Mouse (Mus musculus) MN1 (cell line): ENCODE results near the gene Efnb3.
"Not testable (repeated sequence)": the region's sequence is repeated elsewhere in the genome, so short reads cannot be mapped to it uniquely, and the experiment has no call there.

Source experiments
- DNase-seq: peaks from one replicate; pipeline ENCODE4 v3.0.0-alpha.2; 2016; ENCODE audit warnings: low spot score

Efnb3 gene

GRCm38 (mm10) chr11:69549060-69549656, 10.8 kb downstream of the Efnb3 start, which contains the start of gene Dnah2:
TSS of gene Dnah2 (minus strand) at chr11:69549110.
- DNase-seq, result no peak

DNA sequence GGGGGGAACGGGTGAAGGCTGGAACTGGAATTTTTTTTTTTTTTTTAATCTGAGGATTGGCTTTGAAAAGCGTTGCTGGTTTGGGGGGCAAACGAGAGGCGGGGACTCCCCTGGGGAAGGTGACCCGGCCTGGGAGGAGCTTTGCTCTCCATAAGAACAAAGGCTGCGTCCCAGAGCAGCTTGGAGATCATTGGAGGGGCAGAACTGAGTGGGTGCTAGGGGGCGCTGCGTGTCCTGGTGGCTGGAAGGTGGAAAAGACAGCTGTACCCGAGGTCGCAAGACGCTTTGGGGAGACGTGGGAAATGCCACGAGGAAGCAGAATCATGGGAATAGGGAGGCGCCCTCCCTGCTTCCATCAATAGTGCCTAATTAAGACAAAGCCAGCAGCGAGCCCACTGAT, 12.9 kb downstream of the Efnb3 start:
- DNase-seq, result peak; percentile 56

DNA sequence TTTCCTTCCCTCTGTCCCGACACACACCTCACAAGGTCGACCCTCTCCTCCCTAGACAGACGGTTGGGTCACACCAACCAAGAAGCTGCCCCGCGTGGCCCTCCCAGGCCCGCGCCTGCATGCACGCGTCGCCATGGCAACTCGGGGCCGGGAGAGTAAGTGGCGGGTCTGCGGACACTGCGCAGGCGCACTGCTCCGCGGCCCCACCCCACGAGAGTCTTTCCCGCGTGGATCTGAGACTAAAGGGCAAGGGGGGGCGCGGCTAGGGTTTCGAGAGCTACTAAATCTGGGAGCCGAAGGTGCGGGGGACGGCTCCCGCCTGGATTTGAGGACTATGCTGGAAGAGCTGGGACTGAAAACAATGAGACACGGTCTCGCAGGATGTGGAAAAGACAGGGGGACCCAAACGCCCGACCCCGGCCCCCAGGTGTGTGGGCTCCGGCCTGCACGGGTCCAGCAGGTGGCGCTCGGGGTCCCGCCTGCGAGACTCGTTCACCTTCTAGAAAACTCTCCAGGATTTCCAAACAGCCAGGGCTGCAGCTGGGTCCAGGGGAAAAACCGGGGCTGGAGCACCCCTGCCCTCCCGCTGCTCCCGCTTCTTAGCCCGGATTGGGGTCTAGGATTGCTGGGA, 13.5 kb downstream of the Efnb3 start:
- DNase-seq, result peak; percentile 83

DNA sequence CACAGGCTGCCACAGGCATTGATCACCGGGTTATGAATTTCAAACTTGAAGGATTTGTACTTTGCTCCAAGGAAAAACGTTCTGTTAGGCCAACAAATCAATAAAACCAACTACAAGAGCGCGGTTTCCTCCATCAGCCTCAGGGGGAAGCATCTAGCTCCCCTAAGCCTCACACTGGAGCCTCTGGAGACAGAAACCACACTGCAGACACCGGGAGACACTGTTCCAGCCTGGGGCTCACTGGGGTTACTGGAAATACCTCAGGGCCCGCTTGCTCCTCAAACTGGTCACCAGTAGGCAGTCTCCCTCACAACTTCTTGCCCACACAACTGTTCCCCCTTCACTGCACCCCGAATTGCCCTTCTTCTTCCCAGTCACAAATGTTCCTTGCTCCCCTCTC, 14.0 kb downstream of the Efnb3 start:
- DNase-seq, result peak; percentile 62

DNA sequence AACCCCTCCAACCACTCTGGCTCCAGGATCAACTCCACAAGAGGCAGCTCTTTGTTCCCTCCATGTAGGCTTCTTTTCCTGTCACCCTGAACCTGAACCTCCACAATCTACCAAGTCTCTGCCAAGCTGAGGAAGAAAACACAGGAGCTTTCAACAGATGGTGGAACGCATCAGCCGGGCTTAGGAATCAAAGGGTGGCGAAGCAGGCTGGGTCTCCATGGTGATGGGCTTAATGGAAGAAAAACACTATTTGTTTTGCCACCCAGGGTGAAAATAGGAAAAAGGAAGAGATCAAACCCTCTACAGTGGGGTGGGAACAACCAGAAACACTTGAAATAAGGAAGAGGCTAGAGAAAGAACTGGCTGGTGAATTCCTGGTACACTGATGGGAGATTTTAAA, 16.4 kb downstream of the Efnb3 start:
- DNase-seq, result no peak

- not testable (repeated sequence) for DNase-seq
Measured at GRCm38 (mm10) chr11:69541741-69542140, 18.3 kb downstream of the Efnb3 start.

GRCm38 (mm10) chr11:69540700-69541099, 19.3 kb downstream of the Efnb3 start:
- DNase-seq, result no peak

- DNase-seq, result no peak
Measured at GRCm38 (mm10) chr11:69534990-69535389, 25.0 kb downstream of the Efnb3 start.

DNA sequence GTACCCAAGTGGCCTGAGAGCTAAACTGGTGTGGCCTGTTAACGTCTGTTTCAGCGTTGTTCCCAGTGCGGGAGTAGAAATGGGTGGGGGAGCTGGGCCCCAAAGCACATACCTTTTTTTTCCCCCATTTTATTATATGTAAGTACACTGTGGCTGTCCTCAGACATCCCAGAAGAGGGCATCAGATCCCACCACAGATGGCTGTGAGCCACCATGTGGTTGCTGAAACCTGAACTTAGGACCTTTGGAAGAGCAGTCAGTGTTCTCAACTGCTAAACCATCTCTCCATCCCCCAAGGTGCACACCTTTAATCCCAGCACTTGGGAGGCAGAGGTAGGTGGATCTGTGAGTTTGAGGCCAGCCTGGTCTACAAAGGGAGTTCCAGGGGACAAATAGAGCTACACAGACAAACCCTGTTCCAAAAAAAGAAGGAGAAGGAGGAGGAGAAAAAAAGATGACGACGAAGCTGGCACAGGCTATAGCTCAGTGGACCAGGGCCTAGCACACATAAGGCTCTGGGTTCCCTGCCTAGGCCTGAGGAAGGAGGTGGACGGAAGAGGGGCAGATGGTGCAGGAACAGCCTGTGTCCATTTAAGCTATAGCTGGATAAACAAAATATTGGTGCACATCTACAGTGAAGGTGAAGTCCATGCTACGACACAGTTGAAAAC, 27.4 kb downstream of the Efnb3 start:
- DNase-seq, result no peak

GRCm38 (mm10) chr11:69530755-69531154, 29.2 kb downstream of the Efnb3 start:
- not testable (repeated sequence) for DNase-seq

DNA sequence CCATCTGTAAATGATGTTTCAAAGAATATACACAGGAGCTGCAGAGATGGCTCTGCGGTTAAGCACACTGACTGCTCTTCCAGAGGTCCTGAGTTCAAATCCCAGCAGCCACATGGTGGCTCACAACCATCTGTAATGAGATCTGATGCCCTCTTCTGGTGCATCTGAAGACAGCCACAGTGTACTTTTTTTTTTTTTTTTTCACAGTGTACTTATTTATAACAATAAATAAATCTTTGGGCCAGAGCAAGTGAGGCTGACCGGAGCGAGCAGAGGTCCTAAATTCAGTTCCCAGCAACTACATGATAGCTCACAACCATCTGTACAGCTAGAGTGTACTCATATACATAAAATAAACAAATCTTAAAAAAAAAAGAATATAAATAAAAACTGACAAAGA, 29.7 kb downstream of the Efnb3 start:
- not testable (repeated sequence) for DNase-seq

- DNase-seq, result no peak
Measured at GRCm38 (mm10) chr11:69528031-69528390, 32.0 kb downstream of the Efnb3 start.

GRCm38 (mm10) chr11:69527098-69528030, 32.6 kb downstream of the Efnb3 start:
- peak; percentile 70 for DNase-seq

- DNase-seq, result no peak
Measured at GRCm38 (mm10) chr11:69526631-69527030, 33.4 kb downstream of the Efnb3 start.

GRCm38 (mm10) chr11:69525661-69526060, 34.3 kb downstream of the Efnb3 start:
- DNase-seq, result no peak

DNA sequence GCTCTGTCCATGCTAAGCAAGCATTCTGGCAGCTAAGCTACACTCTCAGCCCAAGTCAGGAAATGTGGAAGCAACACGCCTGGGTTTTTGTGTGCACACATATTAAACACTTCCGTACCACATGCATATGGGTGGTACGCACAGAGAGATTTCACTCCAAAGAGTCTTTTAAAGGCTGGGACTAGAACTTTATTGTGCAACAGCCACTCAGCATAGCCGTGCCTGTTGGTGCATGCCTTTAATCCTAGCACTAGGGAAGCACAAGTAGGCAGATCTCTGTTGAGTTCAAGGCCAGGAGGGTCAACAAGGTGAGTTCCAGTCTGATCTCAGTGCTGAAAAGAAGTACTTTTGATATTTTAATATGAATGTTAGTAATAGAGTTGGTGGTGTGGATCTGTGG, 36.4 kb downstream of the Efnb3 start:
- no peak for DNase-seq

DNA sequence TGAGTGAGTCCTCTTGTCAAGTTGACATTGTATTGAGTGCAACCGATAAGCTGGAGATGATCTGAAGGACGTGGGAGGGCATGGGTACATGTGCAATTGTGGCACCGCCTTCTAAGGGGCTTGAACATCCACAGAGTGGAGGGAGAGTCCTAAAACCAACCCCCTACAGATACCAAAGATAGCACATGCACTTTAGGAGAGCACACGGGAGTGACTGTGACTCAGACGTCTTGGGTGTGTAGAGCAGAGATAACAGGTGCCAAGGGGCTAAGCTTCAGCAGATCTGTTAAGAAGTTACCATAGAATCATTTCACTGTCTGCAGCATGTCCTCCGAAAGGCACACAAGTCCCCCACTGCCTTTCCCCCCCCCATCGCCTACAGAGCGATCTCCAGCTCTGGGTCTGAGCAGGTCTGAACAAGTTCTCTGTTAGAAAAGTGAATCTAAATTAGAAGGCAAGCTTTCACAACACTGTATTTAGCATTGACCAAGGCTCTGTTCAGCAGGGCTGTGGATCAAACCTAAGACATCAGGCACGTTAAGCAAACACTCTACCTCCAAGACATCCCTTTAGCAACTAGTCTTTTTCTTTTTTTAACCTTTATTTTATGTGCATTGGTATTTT, 38.4 kb downstream of the Efnb3 start:
- DNase-seq, result no peak

GRCm38 (mm10) chr11:69519976-69520375, 40.0 kb downstream of the Efnb3 start:
- DNase-seq, result no peak

DNA sequence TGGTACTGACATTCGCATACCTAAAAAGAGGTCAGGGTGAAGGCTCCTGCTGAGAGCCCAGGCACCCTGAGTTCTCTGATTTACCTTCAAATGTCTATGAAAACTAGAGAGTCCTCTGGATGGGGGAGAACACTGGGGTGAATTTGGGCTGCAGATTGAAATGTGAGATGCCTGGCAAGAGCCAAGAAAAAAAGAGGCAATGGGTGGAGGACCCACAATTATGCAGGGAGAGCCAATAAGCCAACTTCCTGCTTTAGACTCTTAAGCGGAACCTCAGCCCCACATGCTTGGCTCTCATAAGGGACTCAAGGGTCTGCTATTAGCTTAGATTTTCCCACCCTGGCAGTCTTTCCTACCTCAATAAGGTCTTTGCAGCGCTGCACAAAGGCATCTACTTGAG, 43.3 kb downstream of the Efnb3 start:
- no peak for DNase-seq

GRCm38 (mm10) chr11:69516151-69516640, 43.8 kb downstream of the Efnb3 start:
- no peak for DNase-seq

DNA sequence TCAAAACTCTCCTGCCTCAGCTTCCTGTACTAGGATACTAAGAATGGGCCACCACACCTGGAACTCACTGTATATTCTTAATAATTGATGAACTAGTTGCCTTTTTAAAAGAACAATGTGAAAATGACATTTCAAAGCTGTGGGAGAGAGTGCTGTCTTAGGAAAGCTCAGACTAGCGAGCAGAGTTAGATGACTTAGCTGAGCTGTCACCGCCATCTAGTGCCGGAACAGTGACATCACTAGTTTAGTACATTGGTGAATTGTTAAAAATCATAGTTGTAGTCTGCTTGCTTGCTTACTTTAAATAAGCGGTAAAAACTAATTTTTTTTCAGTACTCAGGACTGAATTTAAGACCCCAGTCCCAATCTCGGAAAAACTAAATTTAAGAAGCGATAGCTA, 46.2 kb downstream of the Efnb3 start:
- peak; percentile 77 for DNase-seq
